Mouse (Mus musculus) midbrain, embryonic 11.5 days (tissue): ENCODE results near the gene Colgalt1. TPM values are rescaled to one million over a fixed set of nuclear protein-coding genes. Genes with fewer than 3 reads are reported as not detected.
A peak's percentile ranks its signal among the peaks of the same experiment; 100 is the strongest.

Experiments used
- ATAC-seq: fragments of 200-750 bp; cut with Nextera tagmentation; 2 replicates; pipeline ENCODE4 v1.8.0; 2017; ENCODE audit warnings: moderate TSS enrichment, moderate library complexity; ENCODE audit not compliant: low FRiP score
- DNase-seq: peaks from one replicate; pipeline ENCODE4 v3.0.0; 2015; ENCODE audit warnings: low spot score; ENCODE audit errors: missing footprints
- H3K27ac ChIP-seq: fragments of 300-500 bp; sonication (generic); 2 replicates; pipeline ENCODE4 v1.5.1; 2014; ENCODE audit warnings: low read depth, low read length
- H3K27me3 ChIP-seq: fragments of 300-500 bp; sonication (generic); 2 replicates; pipeline ENCODE4 v1.6.1; 2014; ENCODE audit warnings: mild to moderate bottlenecking, low read length, moderate library complexity, mixed read lengths; ENCODE audit not compliant: control insufficient read depth, insufficient read depth
- H3K36me3 ChIP-seq: fragments of 300-500 bp; sonication (generic); 2 replicates; pipeline ENCODE4 v1.6.1; 2014; ENCODE audit warnings: mild to moderate bottlenecking, low read length, moderate library complexity, mixed read lengths; ENCODE audit not compliant: control insufficient read depth, insufficient read depth
- H3K4me1 ChIP-seq: fragments of 300-500 bp; sonication (generic); 2 replicates; pipeline ENCODE4 v1.6.1; 2014; ENCODE audit warnings: low read length; ENCODE audit not compliant: control insufficient read depth, insufficient read depth
- H3K4me2 ChIP-seq: fragments of 300-500 bp; sonication (generic); 2 replicates; pipeline ENCODE4 v1.6.1; 2014; ENCODE audit warnings: mild to moderate bottlenecking, moderate library complexity
- H3K4me3 ChIP-seq: fragments of 300-500 bp; sonication (generic); 2 replicates; pipeline ENCODE4 v1.5.1; 2014; ENCODE audit warnings: low read depth, low read length
- H3K9ac ChIP-seq: fragments of 300-500 bp; sonication (generic); 2 replicates; pipeline ENCODE4 v1.6.1; 2014; ENCODE audit warnings: low read length
- H3K9me3 ChIP-seq: fragments of 300-500 bp; sonication (generic); 2 replicates; pipeline ENCODE4 v1.6.1; 2016; ENCODE audit warnings: low read length; ENCODE audit not compliant: control insufficient read depth
- WGBS: fragments of 180-500 bp; shearing (Covaris S2); extraction: QIAGEN DNeasy Blood & Tissue Kit; methylation state at CpG from one replicate; pipeline ENCODE4 v1.1.7; 2014; 5-methylcytosine and 5-hydroxymethylcytosine counted together
- polyA plus RNA-seq: library from polyadenylated mRNA; unstranded; fragments of >200 nt; fragmentation: Nextera tagmentation; extraction: Ambion mirVana; gene quantifications from 2 replicates; pipeline ENCODE4 v1.2.1, GENCODE M21; 2014

Colgalt1 gene
- polyA plus RNA-seq, 1 experiment from 2014 or later: 42.8 TPM

DNA sequence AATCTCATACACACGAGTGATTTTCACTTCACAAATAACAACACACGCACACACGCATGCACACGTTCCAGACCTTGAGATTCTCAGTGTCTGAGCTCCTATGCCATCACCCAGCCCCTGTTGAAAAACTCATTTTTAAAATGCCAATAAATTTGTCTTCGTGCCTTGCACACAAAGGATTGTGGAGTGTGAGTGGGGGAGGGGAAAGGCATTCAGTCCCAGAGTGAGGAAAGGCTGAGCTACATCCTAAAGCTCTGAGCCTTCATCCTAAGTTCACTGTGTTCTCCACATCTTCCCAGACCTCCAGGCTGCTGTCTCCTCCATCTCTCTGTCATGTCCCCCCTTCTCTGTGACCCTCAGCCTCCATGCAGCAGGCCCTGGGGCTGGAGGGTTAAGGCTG lies 56.5 kb downstream of the Colgalt1 start:
- H3K27ac ChIP-seq: no peak overlapping the region
- H3K9ac ChIP-seq: 0 out of 2 replicates have a peak overlapping the region, but pooled peaks have one; percentile 24
- H3K9me3 ChIP-seq: no peaks in the 10 kb centered on the region
- no peaks in the 10 kb centered on the region for H3K36me3 ChIP-seq
- H3K4me3 ChIP-seq: no peak overlapping the region
- H3K4me2 ChIP-seq: no peak overlapping the region
- H3K27me3 ChIP-seq: peaks cover 6% of the 10 kb centered on the region; the same call in 1 of the 2 replicates
- WGBS: 51% methylated on average over 5 of the region's 5 CpGs
- peak; percentile 88 for DNase-seq
- H3K4me1 ChIP-seq: peaks cover 29% of the 10 kb centered on the region
- ATAC-seq: no peak

DNA sequence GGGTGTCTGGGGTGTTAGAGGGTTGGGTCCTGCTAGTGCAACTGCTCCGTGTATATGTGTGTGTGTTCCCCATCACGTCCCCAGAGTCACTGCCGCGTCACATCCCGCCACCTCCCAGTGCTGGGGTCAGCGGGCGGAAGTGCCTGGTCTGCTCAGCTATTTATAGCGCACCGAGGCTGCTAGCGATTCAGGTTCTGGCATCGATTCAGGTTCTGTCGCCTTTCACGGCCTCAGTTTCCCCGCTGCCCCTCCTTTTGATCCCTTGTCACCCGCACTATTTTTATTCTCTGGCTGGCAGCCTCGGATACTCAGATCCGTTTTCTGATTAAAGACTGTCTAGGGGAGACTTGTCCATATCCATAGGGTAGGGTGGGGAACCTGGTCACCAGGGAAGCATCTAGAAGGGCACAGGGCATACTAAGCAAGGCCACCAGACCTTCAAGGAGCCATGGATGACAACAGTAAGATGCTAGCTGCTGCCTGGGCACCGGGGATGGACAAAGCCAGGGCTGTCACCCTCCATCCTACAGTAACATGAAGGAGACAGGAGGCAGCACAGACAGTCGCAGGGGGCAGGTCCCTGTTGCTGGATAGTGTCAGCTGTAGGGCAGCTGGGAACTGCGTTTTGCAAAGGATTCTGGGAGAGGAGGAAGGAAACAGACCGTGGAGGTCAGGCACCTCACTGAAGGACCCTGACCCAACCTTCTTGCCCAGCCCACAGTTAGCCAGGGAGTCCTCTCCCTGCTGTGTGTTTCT lies 57.6 kb downstream of the Colgalt1 start:
- WGBS: 4% methylated on average over 21 of the region's 21 CpGs
- peak; percentile 88 for DNase-seq
- no peak overlapping the region for H3K9ac ChIP-seq
- peaks cover 29% of the 10 kb centered on the region for H3K4me1 ChIP-seq
- H3K4me2 ChIP-seq: no peak overlapping the region; the same call in 1 of the 2 replicates
- no peak overlapping the region for H3K27ac ChIP-seq
- no peaks in the 10 kb centered on the region for H3K9me3 ChIP-seq
- H3K27me3 ChIP-seq: peaks cover 6% of the 10 kb centered on the region; the same call in 1 of the 2 replicates
- no peaks in the 10 kb centered on the region for H3K36me3 ChIP-seq
- no peak overlapping the region for H3K4me3 ChIP-seq
- ATAC-seq: no peak

DNA sequence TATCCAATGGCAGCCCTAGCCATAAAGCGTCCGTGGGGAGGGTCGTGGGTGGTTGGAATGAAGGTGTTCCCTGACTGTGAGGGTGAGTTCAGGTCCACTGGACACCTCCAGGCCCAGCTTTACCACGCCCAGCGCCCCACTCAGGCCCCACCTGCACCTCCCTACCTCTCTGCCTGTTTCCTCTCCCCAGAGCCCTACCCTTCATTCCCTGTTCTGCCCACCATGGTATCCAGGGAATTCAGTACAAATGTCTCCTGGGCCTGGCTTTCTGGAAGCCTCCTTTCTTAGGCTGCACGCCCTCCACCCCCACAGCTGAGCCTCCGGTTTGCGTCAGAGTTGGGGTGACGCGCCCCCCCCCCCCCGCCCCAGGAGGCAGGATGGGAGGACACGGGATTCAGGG lies 59.4 kb downstream of the Colgalt1 start:
- H3K27ac ChIP-seq: no peak overlapping the region
- H3K4me3 ChIP-seq: peak overlapping the region; percentile 72
- H3K9ac ChIP-seq: peak overlapping the region; percentile 58
- DNase-seq (peak; percentile 90), ATAC-seq (peak; percentile 1)
- H3K27me3 ChIP-seq: peaks cover 8% of the 10 kb centered on the region
- no peaks in the 10 kb centered on the region for H3K9me3 ChIP-seq
- H3K36me3 ChIP-seq: no peaks in the 10 kb centered on the region
- H3K4me2 ChIP-seq: peak overlapping the region; percentile 98
- peaks cover 25% of the 10 kb centered on the region for H3K4me1 ChIP-seq
- WGBS: 10% methylated on average over 10 of the region's 12 CpGs

DNA sequence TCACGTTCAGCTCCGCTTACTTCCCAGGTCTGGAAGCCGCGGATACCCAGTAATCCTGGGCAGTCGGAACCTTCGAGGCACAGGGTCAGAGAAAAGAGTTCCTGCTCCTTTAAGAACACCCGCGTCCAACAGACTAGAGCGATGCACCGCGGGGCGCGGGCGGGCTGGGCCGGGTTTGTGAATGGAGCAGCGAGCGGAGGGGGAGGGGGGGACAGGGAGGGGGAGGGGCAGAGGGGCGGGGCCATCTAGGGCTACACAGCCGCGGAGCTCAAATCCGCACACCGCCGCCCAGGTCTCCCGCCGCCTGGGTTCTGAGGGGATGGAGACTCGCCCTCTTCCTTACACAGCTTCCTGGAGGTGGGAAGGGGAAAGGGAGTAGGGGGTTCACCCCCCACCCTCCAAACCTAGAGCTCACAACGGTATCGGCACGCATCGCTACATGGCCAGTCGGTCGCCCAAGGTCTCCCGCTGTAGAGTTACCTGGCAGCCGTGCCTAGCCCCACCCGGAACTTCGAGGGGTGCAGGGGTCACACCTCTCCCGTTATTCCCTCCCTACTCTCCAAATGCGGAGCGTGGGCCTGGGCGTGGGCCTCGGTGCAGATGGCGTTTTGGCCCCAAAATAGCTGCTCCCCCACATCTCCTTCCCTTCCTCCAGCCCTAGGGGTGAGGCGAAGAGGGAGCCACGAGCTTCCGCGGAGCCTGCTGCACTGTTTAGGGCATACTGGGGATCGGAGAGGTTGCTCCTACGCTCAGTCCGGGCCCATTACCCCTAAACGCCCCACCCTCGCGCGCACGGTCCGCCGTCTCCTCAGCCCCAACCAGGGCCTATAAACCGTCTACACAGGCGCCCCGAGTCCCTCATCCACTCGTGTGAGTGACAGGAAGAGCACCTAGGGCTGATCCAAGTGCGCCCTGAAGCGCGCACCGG lies 60.1 kb downstream of the Colgalt1 start:
- WGBS: under 1% methylated on average over 56 of the region's 64 CpGs
- Histone ChIP-seq H3K9ac (peak overlapping the region; percentile 61), H3K4me2 (peak overlapping the region; percentile 98), H3K36me3 (no peaks in the 10 kb centered on the region), H3K4me3 (peak overlapping the region; percentile 72), H3K27me3 (peaks cover 15% of the 10 kb centered on the region), H3K27ac (peak overlapping the region; percentile 48), H3K4me1 (peaks cover 20% of the 10 kb centered on the region), H3K9me3 (no peaks in the 10 kb centered on the region)
- peak; percentile 96 for DNase-seq
- ATAC-seq: peak; percentile 58

- Histone ChIP-seq H3K27me3 (peaks cover 18% of the 10 kb centered on the region), H3K36me3 (no peaks in the 10 kb centered on the region), H3K4me1 (peaks cover 22% of the 10 kb centered on the region), H3K27ac (peak within 1 kb of the TSS; percentile 48), H3K9me3 (no peaks in the 10 kb centered on the region), H3K9ac (peak within 1 kb of the TSS; percentile 61), H3K4me3 (peak within 1 kb of the TSS; percentile 72), H3K4me2 (peak within 1 kb of the TSS; percentile 98)
- ATAC-seq: peak; percentile 77
- peak; percentile 100 for DNase-seq
- WGBS: under 1% methylated on average over 42 of the region's 42 CpGs
These were observed 60.8 kb downstream of the Colgalt1 start, which contains the start of gene Unc13a for GRCm38 (mm10) chr8:71671549-71671965. Gene Unc13a, minus strand, starts transcription at chr8:71671757.

- peaks cover 22% of the 10 kb centered on the region for H3K27me3 ChIP-seq
- peak overlapping the region; percentile 98 for H3K4me2 ChIP-seq
- DNase-seq (peak; percentile 67), ATAC-seq (no peak)
- H3K27ac ChIP-seq: no peak overlapping the region
- no peaks in the 10 kb centered on the region for H3K36me3 ChIP-seq
- no peaks in the 10 kb centered on the region for H3K9me3 ChIP-seq
- peaks cover 22% of the 10 kb centered on the region for H3K4me1 ChIP-seq
- peak overlapping the region; percentile 72; the same call in 1 of the 2 replicates for H3K4me3 ChIP-seq
- 0 out of 2 replicates have a peak overlapping the region, but pooled peaks have one; percentile 25 for H3K9ac ChIP-seq
- 61% methylated on average over 6 of the region's 6 CpGs for WGBS
These were observed 61.5 kb downstream of the Colgalt1 start for GRCm38 (mm10) chr8:71672168-71672735.

GRCm38 (mm10) chr8:71674071-71674470 lies 63.3 kb downstream of the Colgalt1 start:
- H3K27me3 ChIP-seq: peaks cover 40% of the 10 kb centered on the region

More at GRCm38 (mm10) chr8:71674071-71674470, 63.3 kb downstream of the Colgalt1 start:
- Histone ChIP-seq H3K4me3 (no peak overlapping the region), H3K9me3 (no peaks in the 10 kb centered on the region), H3K27ac (no peak overlapping the region), H3K36me3 (no peaks in the 10 kb centered on the region), H3K4me1 (peaks cover 17% of the 10 kb centered on the region), H3K4me2 (no peak overlapping the region), H3K9ac (no peak overlapping the region)
- DNase-seq: peak; percentile 72
- no peak for ATAC-seq
- 60% methylated on average over 2 of the region's 2 CpGs for WGBS
